Mouse (Mus musculus) C2C12 (cell line): ENCODE measurements around the gene Gm20388.

ENCODE experiments used
- CEBPB ChIP-seq: IDR thresholded peaks from one replicate; pipeline ENCODE4 v1.6.1; 2011; ENCODE audit warnings: low read depth, mild to moderate bottlenecking, control low read depth, moderate library complexity
- CTCF ChIP-seq: IDR thresholded peaks from one replicate; pipeline ENCODE4 v1.5.1; 2011; ENCODE audit not compliant: control insufficient read depth, insufficient read depth, insufficient read length

DNA sequence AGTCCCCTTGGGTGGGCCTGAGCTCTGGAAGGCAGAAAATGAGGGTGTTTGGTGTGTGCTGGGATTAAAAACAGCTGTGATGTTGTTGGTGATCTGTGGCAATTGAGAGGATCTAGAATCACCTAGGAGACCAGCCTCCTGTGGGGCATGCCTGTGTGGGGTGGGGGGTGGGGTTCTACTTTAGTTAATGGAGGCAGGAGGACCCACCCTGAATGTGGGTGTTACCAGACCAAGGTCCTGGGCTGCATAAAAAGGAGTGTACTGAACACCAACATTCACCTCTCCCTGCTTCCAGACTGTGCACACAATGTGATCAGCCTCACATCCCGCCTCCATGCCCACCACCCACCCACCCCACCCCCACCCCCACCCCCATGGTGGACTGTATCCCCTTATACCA, 518.5 kb downstream of the Gm20388 start:
- no peak for TF ChIP-seq CEBPB
- TF ChIP-seq CTCF: no peak
